Mouse (Mus musculus) left cerebral cortex, adult 6 months (tissue): ENCODE measurements around the gene Kcnc3. TPM values are rescaled to one million over a fixed set of nuclear protein-coding genes. Genes with fewer than 3 reads are reported as not detected.

Source experiments
- long read RNA-seq, 2 experiments: library from polyadenylated mRNA; unstranded; transcript quantifications; one replicate each; pipeline ENCODE4 v2.0.0; 2019 to 2020
- polyA plus RNA-seq: library from polyadenylated mRNA; unstranded; fragments of <200 nt; fragmentation: Nextera tagmentation; gene quantifications from 2 replicates; pipeline ENCODE4 v1.2.3, GENCODE M21; 2021

The Kcnc3 gene
- 2.6 and 34.9 TPM in 2 replicates for polyA plus RNA-seq
- long read RNA-seq, experiment 1, partial matches to known transcripts = 0 of 1 reads
- long read RNA-seq, experiment 1, other reads (novel, unspliced or antisense) = 1 of 1 reads
- long read RNA-seq, experiment 2, partial matches to known transcripts = 0 of 1 reads
- long read RNA-seq, experiment 2, other reads (novel, unspliced or antisense) = 1 of 1 reads

DNA sequence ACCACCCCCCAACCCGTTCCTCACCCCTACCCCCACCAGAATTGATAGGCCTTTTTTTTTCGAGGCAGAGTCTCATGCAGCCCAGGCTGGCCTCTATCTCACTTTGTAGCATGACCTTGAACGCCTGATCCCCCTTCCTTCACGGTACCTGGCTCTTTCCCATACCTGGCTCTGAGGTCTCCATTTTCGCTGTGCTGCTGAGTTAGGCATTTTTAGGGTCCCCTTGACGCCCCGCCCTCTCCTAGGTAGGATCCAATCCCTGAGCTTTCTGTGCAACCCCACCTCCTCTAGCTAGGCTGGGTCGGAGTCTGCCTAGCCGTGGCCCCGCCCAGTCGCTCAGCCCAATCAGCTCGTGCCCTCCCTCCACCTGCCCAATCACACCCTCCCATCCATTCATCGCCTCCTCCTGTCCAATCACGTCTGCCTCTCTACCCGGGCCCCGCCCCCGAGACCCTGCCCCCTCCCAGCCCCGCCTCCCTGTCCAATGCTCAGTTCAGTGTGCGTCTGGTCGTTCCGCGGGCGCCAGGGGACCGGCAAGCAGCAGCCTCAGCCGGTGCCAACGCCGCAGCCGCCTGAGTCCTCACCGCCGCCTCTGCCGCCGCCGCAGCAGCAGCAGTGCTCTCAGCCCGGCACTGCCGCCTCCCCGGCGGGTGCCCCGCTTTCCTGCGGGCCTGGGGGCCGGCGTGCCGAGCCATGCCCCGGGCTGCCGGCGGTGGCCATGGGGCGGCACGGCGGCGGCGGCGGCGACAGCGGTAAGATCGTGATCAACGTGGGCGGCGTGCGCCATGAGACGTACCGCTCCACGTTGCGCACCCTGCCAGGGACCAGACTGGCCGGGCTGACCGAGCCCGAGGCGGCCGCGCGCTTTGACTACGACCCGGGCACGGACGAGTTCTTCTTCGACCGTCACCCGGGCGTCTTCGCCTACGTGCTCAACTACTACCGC is at the start of gene Kcnc3:
TSS of gene Kcnc3 (plus strand) at position 263 of the 946 bp plus-strand sequence.

DNA sequence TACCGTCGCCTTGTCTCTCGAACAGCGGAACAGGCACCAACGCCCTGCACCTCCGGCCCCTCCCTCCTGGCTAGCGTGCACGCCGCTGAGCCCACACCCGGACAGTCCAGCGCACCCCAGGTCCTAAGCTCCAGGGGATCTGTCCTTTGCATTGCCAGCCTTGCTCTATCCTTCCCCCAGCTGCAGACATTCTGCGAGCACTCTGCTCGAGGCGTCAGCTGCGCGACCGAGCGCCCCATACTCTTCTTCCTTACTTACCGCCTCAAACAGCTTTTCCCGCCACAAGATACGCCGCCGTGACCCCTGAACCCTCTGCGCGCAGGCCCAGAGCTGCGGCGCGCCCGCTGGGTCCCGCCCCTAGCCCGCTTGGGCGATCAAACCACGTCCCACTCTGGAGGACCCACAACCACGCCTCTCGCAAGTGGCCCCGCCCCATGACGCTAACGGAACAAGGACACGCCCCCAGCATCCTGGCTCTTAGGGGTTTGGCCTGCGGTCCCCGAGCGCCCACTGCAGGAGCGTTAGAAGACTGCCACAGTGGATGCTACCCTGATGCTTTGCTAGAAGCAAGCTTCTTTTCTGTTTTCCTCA is 41.9 kb upstream of the Kcnc3 start, which contains the start of gene Pold1:
TSS of gene Pold1 (minus strand) at position 353 of the 591 bp plus-strand sequence.

DNA sequence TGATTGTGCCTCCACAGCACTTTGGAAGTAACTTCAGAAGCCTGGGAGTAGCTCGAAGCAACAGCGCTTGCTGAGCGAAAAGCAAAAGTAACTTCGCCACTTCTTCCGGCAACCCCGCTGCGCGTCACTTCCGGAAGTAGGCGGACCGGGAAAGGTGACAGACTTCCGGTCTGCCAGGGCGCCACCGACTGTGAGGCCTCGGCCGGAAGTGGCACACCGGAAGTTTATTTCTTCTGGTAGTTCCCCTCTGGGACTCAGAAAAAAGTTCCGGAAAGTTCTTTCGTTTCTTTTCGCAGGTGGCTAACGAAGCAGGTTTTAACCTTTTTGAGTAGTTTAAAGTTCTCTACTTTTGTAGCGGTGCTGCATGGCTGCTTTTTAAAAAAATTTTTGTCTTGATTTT is 36.6 kb upstream of the Kcnc3 start, which contains the start of gene Nr1h2:
TSS of gene Nr1h2 (minus strand) at position 126 of the 400 bp plus-strand sequence.

DNA sequence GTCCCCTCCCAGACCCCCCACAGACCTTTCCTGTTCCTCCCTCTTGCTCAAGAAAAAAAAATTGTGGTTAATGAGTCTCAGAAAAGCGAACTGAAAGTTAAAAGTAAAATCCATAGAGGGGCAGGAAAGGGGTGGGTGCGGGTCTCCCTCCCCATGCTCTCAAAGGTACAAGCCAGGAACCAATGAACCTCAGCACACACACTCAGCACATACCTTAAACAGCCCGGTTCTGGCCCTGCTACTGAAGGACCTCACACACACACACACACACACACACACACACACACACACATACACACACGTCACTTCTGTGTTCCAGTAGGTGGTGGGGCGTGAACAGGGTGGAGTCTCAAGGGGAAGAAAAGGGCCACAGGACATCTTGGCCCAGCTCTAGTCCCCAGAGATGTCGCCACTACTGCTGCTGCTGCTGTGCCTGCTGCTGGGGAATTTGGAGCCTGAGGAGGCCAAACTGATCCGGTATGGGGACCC is 18.2 kb upstream of the Kcnc3 start, which contains the start of gene Napsa:
TSS of gene Napsa (plus strand) at position 168 of the 489 bp plus-strand sequence.

Other genes with a start within 250 kb of the Kcnc3 start
- 35.1 and 37.3 TPM in 2 replicates for gene Syt3, start 206.6 kb upstream of the Kcnc3 start, polyA plus RNA-seq
- 1.7 TPM in 2 replicates for gene 1700008O03Rik, start 204.8 kb upstream of the Kcnc3 start, polyA plus RNA-seq
- 6.2 and 11.6 TPM in 2 replicates for gene Lrrc4b, start 161.6 kb upstream of the Kcnc3 start, polyA plus RNA-seq
- gene Aspdh, start 125.3 kb upstream of the Kcnc3 start, polyA plus RNA-seq = 0.58 and 0.73 TPM in 2 replicates
- 104 and 106 TPM in 2 replicates for gene Josd2, start 122.7 kb upstream of the Kcnc3 start, polyA plus RNA-seq
- 176 and 362 TPM in 2 replicates for gene Emc10, start 94.1 kb upstream of the Kcnc3 start, polyA plus RNA-seq
- 6.3 and 9.3 TPM in 2 replicates for gene Fam71e1, start 94.1 kb upstream of the Kcnc3 start, polyA plus RNA-seq
- 0.15 and 0.18 TPM in 2 replicates for gene Mybpc2, start 66.0 kb upstream of the Kcnc3 start, polyA plus RNA-seq
- gene Spib, start 58.6 kb upstream of the Kcnc3 start, polyA plus RNA-seq = 0.05 TPM in 1 of 2 replicates, not detected in the other
- gene Pold1, start 41.8 kb upstream of the Kcnc3 start, polyA plus RNA-seq = 5.5 and 5.9 TPM in 2 replicates
- gene Nr1h2, start 36.7 kb upstream of the Kcnc3 start, polyA plus RNA-seq = 42.0 and 67.6 TPM in 2 replicates
- 0.23 and 0.34 TPM in 2 replicates for gene Napsa, start 18.3 kb upstream of the Kcnc3 start, polyA plus RNA-seq
- 20.8 and 23.6 TPM in 2 replicates for gene Myh14, start 80.2 kb downstream of the Kcnc3 start, polyA plus RNA-seq
- not detected in 2 replicates for gene Izumo2, start 118.1 kb downstream of the Kcnc3 start, polyA plus RNA-seq
- gene Vrk3, start 157.7 kb downstream of the Kcnc3 start, polyA plus RNA-seq = 29.4 and 33.2 TPM in 2 replicates
- gene Zfp473, start 160.4 kb downstream of the Kcnc3 start, polyA plus RNA-seq = 0.18 and 0.42 TPM in 2 replicates
- gene Nup62, start 225.4 kb downstream of the Kcnc3 start, polyA plus RNA-seq = 9.7 and 11.8 TPM in 2 replicates
- gene Il4i1, start 225.7 kb downstream of the Kcnc3 start, polyA plus RNA-seq = 0.51 and 1.0 TPM in 2 replicates
- gene Atf5, start 226.0 kb downstream of the Kcnc3 start, polyA plus RNA-seq = 0.93 and 2.1 TPM in 2 replicates